Mouse (Mus musculus): ENCODE data around the gene Adamtsl2.

DNA sequence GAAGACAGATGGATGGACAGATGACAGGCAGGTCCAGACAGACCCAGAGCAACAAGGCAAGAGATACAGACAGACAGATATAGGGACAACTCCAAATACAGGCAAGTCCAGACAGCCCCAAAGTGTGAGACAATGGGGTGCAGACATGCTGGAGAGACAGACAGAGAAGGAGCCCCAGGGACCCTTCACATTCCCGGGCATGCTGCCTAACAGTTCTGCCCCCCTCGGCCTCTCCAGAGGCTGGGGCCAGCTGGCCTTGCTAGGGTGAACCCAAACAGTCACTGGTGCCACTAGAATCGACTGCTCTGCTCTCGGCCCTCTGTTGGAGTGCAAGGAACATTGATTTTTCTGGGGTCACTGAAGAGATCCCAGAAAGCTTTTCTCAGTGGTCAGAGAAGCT is 39.3 kb downstream of the Adamtsl2 start:
- TF ChIP-seq POLR2A (IDR thresholded peaks at IDR 0.05; ENCODE audit: low read depth, low read length) (no peak), CTCF (IDR thresholded peaks at IDR 0.05; ENCODE audit: extremely low read depth, insufficient read length, insufficient replicate concordance, low read depth, low read length) (no peak)

Data from small intestine, adult 2 months (tissue).